Mouse (Mus musculus) gastrocnemius, postnatal 25 days (tissue): ENCODE results near the gene Napepld. TPM values are rescaled to one million over a fixed set of nuclear protein-coding genes. Genes with fewer than 3 reads are reported as not detected.
"Not testable (repeated sequence)": the region's sequence is repeated elsewhere in the genome, so short reads cannot be mapped to it uniquely, and the experiment has no call there.

Source experiments
- DNase-seq: peaks from one replicate; pipeline ENCODE4 v3.0.0; 2022
- long read RNA-seq, 2 experiments: library from polyadenylated mRNA; stranded (forward); transcript quantifications; one replicate each; pipeline ENCODE4 v2.0.0; 2021
- total RNA-seq, 2 experiments: library from RNA; stranded (reverse); gene quantifications; 1 replicate in 1 of 2; 2 replicates in 1 of 2; pipeline ENCODE4 v1.2.3; 2021

Napepld gene
- 10 to 100 TPM in 1 of 2 experiments, 1 to 10 TPM in 1; 7.7 to 10.9 TPM for total RNA-seq
- long read RNA-seq, experiment 1, partial matches to known transcripts = 0 of 8 reads
- long read RNA-seq, experiment 1, other reads (novel, unspliced or antisense) = 3 of 8 reads
- long read RNA-seq, experiment 2, partial matches to known transcripts = 0 of 14 reads
- long read RNA-seq, experiment 2, other reads (novel, unspliced or antisense) = 12 of 14 reads

- peak; percentile 98 for DNase-seq
Observed at GRCm38 (mm10) chr5:21701351-21702008, at the start of gene Napepld. TSS of gene Napepld (minus strand) at chr5:21701396.

- DNase-seq = no peak
Observed at GRCm38 (mm10) chr5:21745966-21746365, 44.8 kb upstream of the Napepld start.

- no peak for DNase-seq
Observed at GRCm38 (mm10) chr5:21744651-21745050, 43.5 kb upstream of the Napepld start.

GRCm38 (mm10) chr5:21743606-21744005 is 42.4 kb upstream of the Napepld start:
- DNase-seq = no peak

GRCm38 (mm10) chr5:21739881-21740280 is 38.7 kb upstream of the Napepld start:
- DNase-seq = no peak

- no peak for DNase-seq
Observed at GRCm38 (mm10) chr5:21739120-21739519, 37.9 kb upstream of the Napepld start.

GRCm38 (mm10) chr5:21737620-21738019 is 36.4 kb upstream of the Napepld start:
- DNase-seq = no peak

GRCm38 (mm10) chr5:21736956-21737585 is 35.9 kb upstream of the Napepld start, which contains the start of gene Pmpcb:
TSS of gene Pmpcb (plus strand) at chr5:21737141.
- peak; percentile 77 for DNase-seq

GRCm38 (mm10) chr5:21736046-21736445 is 34.9 kb upstream of the Napepld start:
- no peak for DNase-seq

- DNase-seq = peak; percentile 46
Observed at GRCm38 (mm10) chr5:21735584-21735983, 34.4 kb upstream of the Napepld start.

- DNase-seq = no peak
Observed at GRCm38 (mm10) chr5:21735100-21735499, 33.9 kb upstream of the Napepld start.

- DNase-seq = no peak
Observed at GRCm38 (mm10) chr5:21732930-21733329, 31.7 kb upstream of the Napepld start.

GRCm38 (mm10) chr5:21732177-21732911 is 31.1 kb upstream of the Napepld start:
- DNase-seq = no peak

GRCm38 (mm10) chr5:21729107-21729506 is 27.9 kb upstream of the Napepld start:
- DNase-seq = no peak

GRCm38 (mm10) chr5:21724872-21725271 is 23.7 kb upstream of the Napepld start:
- no peak for DNase-seq

- no peak for DNase-seq
Observed at GRCm38 (mm10) chr5:21724427-21724826, 23.2 kb upstream of the Napepld start.

GRCm38 (mm10) chr5:21719209-21719608 is 18.0 kb upstream of the Napepld start:
- no peak for DNase-seq

- no peak for DNase-seq
Observed at GRCm38 (mm10) chr5:21718546-21718945, 17.4 kb upstream of the Napepld start.

- DNase-seq = no peak
Observed at GRCm38 (mm10) chr5:21717165-21717715, 16.0 kb upstream of the Napepld start.

GRCm38 (mm10) chr5:21714447-21714846 is 13.3 kb upstream of the Napepld start:
- no peak for DNase-seq

- DNase-seq = no peak
Observed at GRCm38 (mm10) chr5:21712127-21712715, 11.0 kb upstream of the Napepld start.

- DNase-seq = not testable (repeated sequence)
Observed at GRCm38 (mm10) chr5:21708011-21708410, 6.8 kb upstream of the Napepld start.
